Mouse (Mus musculus) neural tube, embryonic 14.5 days (tissue): ENCODE data around the gene Cwc22. TPM values are rescaled to one million over a fixed set of nuclear protein-coding genes. Genes with fewer than 3 reads are reported as not detected.

Experiments
- ATAC-seq: fragments of 200-750 bp; cut with Nextera tagmentation; 2 replicates; pipeline ENCODE4 v1.8.0; 2017; ENCODE audit warnings: low read depth, mild to moderate bottlenecking, moderate TSS enrichment, moderate library complexity
- H3K27ac ChIP-seq: fragments of 300-500 bp; sonication (generic); 2 replicates; pipeline ENCODE4 v1.5.1; 2014; ENCODE audit warnings: low read depth, mild to moderate bottlenecking, control low read depth, low read length, moderate library complexity, mixed read lengths
- H3K27me3 ChIP-seq: fragments of 300-500 bp; sonication (generic); 2 replicates; pipeline ENCODE4 v1.6.1; 2014; ENCODE audit warnings: low read length; ENCODE audit not compliant: control insufficient read depth, insufficient read depth
- H3K36me3 ChIP-seq: fragments of 300-500 bp; sonication (generic); 2 replicates; pipeline ENCODE4 v1.6.1; 2014; ENCODE audit warnings: low read length, mixed read lengths; ENCODE audit not compliant: control insufficient read depth, insufficient read depth
- H3K4me1 ChIP-seq: fragments of 300-500 bp; sonication (generic); 2 replicates; pipeline ENCODE4 v1.6.1; 2014; ENCODE audit warnings: low read length; ENCODE audit not compliant: control insufficient read depth, insufficient read depth
- H3K4me2 ChIP-seq: fragments of 300-500 bp; sonication (generic); 2 replicates; pipeline ENCODE4 v1.6.1; 2014; ENCODE audit warnings: mild to moderate bottlenecking, low read depth, low read length, control low read depth
- H3K4me3 ChIP-seq: fragments of 300-500 bp; sonication (generic); 2 replicates; pipeline ENCODE4 v1.5.1; 2014; ENCODE audit warnings: low read depth, low read length, control low read depth, mixed read lengths
- H3K9ac ChIP-seq: fragments of 300-500 bp; sonication (generic); replicated peaks from 2 replicates; pipeline ENCODE4 v1.6.1; 2014; ENCODE audit warnings: low read depth, mild to moderate bottlenecking, control low read depth, low read length, mixed read lengths
- H3K9me3 ChIP-seq: fragments of 300-500 bp; sonication (generic); 2 replicates; pipeline ENCODE4 v1.6.1; 2016; ENCODE audit warnings: low read length; ENCODE audit not compliant: control insufficient read depth
- WGBS: fragments of 180-500 bp; shearing (Covaris S2); extraction: QIAGEN DNeasy Blood & Tissue Kit; methylation state at CpG from one replicate; pipeline ENCODE4 v1.1.7; 2014; 5-methylcytosine and 5-hydroxymethylcytosine counted together
- polyA plus RNA-seq: library from polyadenylated mRNA; unstranded; fragments of >200 nt; fragmentation: Nextera tagmentation; extraction: Ambion mirVana; gene quantifications from 2 replicates; pipeline ENCODE4 v1.2.1, GENCODE M21; 2014

Cwc22 gene
- polyA plus RNA-seq, 1 experiment from 2014 or later: 17.3 TPM

GRCm38 (mm10) chr2:77959341-77959740 is 13.2 kb upstream of the Cwc22 start:
- Histone ChIP-seq H3K9me3 (no peaks in the 10 kb centered on the region), H3K4me3 (no peak overlapping the region), H3K4me2 (no peak overlapping the region), H3K9ac (no peak overlapping the region), H3K4me1 (no peaks in the 10 kb centered on the region), H3K36me3 (no peaks in the 10 kb centered on the region), H3K27ac (no peak overlapping the region), H3K27me3 (no peaks in the 10 kb centered on the region)
- 96% methylated on average over 1 of the region's 1 CpGs for WGBS
- no peak for ATAC-seq

GRCm38 (mm10) chr2:77951415-77951913 is 5.3 kb upstream of the Cwc22 start:
- no peak overlapping the region for H3K27ac ChIP-seq
- no peaks in the 10 kb centered on the region for H3K9me3 ChIP-seq
- H3K27me3 ChIP-seq: no peaks in the 10 kb centered on the region
- ATAC-seq: no peak
- H3K36me3 ChIP-seq: no peaks in the 10 kb centered on the region
- H3K9ac ChIP-seq: no peak overlapping the region
- 92% methylated on average over 6 of the region's 6 CpGs for WGBS
- no peak overlapping the region for H3K4me3 ChIP-seq
- no peak overlapping the region for H3K4me2 ChIP-seq
- H3K4me1 ChIP-seq: no peaks in the 10 kb centered on the region

- peaks cover 3% of the 10 kb centered on the region; the same call in 1 of the 2 replicates for H3K4me1 ChIP-seq
- ATAC-seq: no peak
- no peak overlapping the region for H3K4me2 ChIP-seq
- WGBS: 70% methylated on average over 1 of the region's 1 CpGs
- no peaks in the 10 kb centered on the region for H3K9me3 ChIP-seq
- H3K27ac ChIP-seq: no peak overlapping the region
- no peak overlapping the region for H3K9ac ChIP-seq
- H3K36me3 ChIP-seq: no peaks in the 10 kb centered on the region
- H3K4me3 ChIP-seq: no peak overlapping the region
- no peaks in the 10 kb centered on the region for H3K27me3 ChIP-seq
Observed at GRCm38 (mm10) chr2:77950111-77950510, 3.9 kb upstream of the Cwc22 start.

- ATAC-seq: no peak
- Histone ChIP-seq H3K27ac (no peak overlapping the region), H3K27me3 (no peaks in the 10 kb centered on the region), H3K9ac (no peak overlapping the region), H3K9me3 (no peaks in the 10 kb centered on the region), H3K4me3 (no peak overlapping the region), H3K4me1 (peaks cover 6% of the 10 kb centered on the region), H3K36me3 (no peaks in the 10 kb centered on the region), H3K4me2 (no peak overlapping the region)
- 94% methylated on average over 1 of the region's 1 CpGs for WGBS
Observed at GRCm38 (mm10) chr2:77949521-77949920, 3.3 kb upstream of the Cwc22 start.

GRCm38 (mm10) chr2:77948921-77949320 is 2.7 kb upstream of the Cwc22 start:
- Histone ChIP-seq H3K27ac (no peak overlapping the region), H3K4me3 (no peak overlapping the region), H3K36me3 (no peaks in the 10 kb centered on the region), H3K4me2 (no peak overlapping the region), H3K4me1 (peaks cover 6% of the 10 kb centered on the region), H3K9me3 (no peaks in the 10 kb centered on the region), H3K9ac (no peak overlapping the region), H3K27me3 (no peaks in the 10 kb centered on the region)
- 95% methylated on average over 2 of the region's 2 CpGs for WGBS
- ATAC-seq: no peak

- Histone ChIP-seq H3K36me3 (no peaks in the 10 kb centered on the region), H3K4me2 (no peak overlapping the region), H3K27ac (no peak overlapping the region), H3K4me1 (peaks cover 6% of the 10 kb centered on the region), H3K4me3 (no peak overlapping the region), H3K9me3 (no peaks in the 10 kb centered on the region), H3K9ac (no peak overlapping the region), H3K27me3 (no peaks in the 10 kb centered on the region)
- no peak for ATAC-seq
- 82% methylated on average over 1 of the region's 1 CpGs for WGBS
Observed at GRCm38 (mm10) chr2:77948126-77948525, 2.0 kb upstream of the Cwc22 start.

- 77% methylated on average over 3 of the region's 3 CpGs for WGBS
- ATAC-seq: no peak
- Histone ChIP-seq H3K27ac (no peak overlapping the region), H3K36me3 (no peaks in the 10 kb centered on the region), H3K4me1 (peaks cover 6% of the 10 kb centered on the region), H3K4me2 (no peak overlapping the region), H3K9ac (no peak overlapping the region), H3K27me3 (no peaks in the 10 kb centered on the region), H3K9me3 (no peaks in the 10 kb centered on the region), H3K4me3 (no peak overlapping the region)
Observed at GRCm38 (mm10) chr2:77947161-77947870, 1.1 kb upstream of the Cwc22 start.

- Histone ChIP-seq H3K9me3 (no peaks in the 10 kb centered on the region), H3K4me3 (peak overlapping the region; percentile 55), H3K27ac (no peak overlapping the region), H3K27me3 (no peaks in the 10 kb centered on the region), H3K4me1 (peaks cover 6% of the 10 kb centered on the region), H3K9ac (peak overlapping the region; percentile 75), H3K4me2 (peak overlapping the region; percentile 73), H3K36me3 (no peaks in the 10 kb centered on the region)
- no peak for ATAC-seq
- 49% methylated on average over 8 of the region's 8 CpGs for WGBS
Observed at GRCm38 (mm10) chr2:77944860-77945595, 1.1 kb downstream of the Cwc22 start.

- H3K9me3 ChIP-seq: no peaks in the 10 kb centered on the region
- H3K36me3 ChIP-seq: no peaks in the 10 kb centered on the region
- H3K4me2 ChIP-seq: no peak overlapping the region
- no peak overlapping the region for H3K9ac ChIP-seq
- ATAC-seq: no peak
- no peaks in the 10 kb centered on the region for H3K27me3 ChIP-seq
- WGBS: 96% methylated on average over 5 of the region's 5 CpGs
- H3K4me3 ChIP-seq: no peak overlapping the region
- H3K27ac ChIP-seq: no peak overlapping the region
- H3K4me1 ChIP-seq: peaks cover 6% of the 10 kb centered on the region
Observed at GRCm38 (mm10) chr2:77944281-77944680, 1.9 kb downstream of the Cwc22 start.
